Mouse (Mus musculus) natural killer cell, adult 2 months (primary cell): ENCODE results near the gene Cass4.

Experiments used
- DNase-seq, 2 experiments: peaks; one replicate each; pipeline ENCODE4 v3.0.0; 2022; ENCODE audit warnings: low spot score in 2 of 2

Gene Cass4

DNA sequence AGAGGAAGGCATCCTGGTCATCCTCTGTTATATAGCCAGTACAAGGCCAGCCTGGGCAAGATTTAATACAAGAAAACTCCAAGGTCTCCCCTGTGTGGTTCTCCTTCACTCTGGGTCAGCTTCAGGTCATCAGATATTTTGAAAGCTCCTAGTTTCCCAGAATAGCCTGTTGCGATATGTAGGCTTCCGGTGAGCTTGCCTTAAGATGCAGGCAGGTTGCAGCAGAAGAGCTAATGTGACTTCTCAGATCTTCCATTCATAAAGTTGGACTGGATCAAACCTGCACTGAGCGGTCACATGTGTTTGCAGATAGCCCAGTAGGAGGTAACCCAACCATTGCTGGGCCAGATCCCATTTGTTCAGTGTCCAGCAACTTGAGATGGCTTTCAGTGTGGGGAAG is 8.9 kb upstream of the Cass4 start:
- DNase-seq: no peak

DNA sequence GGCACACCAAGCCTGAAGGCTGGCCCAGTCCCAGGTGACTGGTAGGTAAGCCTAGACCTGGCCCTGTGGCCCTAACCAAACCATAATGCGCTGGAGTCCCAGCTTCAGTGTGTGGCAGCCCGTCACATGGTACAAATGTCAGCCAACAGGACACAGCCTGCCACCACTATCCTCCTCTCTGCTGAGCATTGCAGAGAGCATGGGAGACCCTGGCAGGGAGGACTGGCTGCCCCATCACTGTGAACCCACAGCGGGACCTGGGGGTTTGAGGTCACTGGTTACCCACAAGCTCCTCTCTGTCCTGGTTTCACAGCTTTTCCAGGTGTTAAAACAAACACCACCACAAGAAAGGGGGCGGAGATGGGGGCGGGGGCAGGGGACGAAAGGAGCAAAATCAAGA is 3.3 kb upstream of the Cass4 start:
- DNase-seq: peak; percentile 29 to 41

DNA sequence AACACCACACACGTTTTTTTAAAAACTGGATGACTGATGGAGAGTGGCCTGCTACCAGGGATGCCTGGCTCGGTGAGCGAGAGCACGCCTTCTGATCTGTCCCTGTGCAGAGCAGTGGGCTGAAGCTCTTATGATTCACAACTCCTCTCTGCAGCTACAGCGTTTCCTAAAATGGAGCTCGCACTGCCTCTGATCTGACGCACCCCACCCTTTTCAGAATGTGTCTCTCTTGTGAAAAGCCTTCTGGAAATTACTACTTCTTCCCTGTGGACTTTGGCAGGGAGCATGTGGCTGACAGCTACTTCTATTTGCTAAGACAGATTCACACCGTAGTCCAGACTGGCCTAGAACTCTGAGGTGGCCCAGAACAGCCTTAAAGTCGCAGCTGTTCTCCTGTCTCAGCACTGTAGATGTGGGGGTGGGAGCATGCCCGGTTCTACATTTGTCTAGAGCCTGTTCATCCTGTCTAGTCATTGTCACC is 1.5 kb upstream of the Cass4 start:
- no peak for DNase-seq

DNA sequence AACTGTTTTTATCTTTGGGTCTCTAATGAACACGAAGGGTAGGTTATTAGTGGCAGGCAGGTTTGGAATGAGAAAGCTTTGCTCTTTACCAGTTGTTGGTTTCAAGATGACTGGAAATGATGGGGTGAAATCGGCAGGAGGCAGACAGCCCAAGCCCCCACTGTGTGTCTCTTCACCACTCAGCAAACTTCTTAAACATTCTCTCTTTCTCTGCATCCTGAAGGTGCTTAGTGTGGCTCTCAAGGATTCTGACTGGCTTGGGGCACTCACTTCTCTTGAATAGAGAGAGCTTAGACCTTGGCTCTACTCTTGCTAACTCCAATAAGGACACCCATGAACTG is 428 bp downstream of the Cass4 start:
- no peak for DNase-seq

DNA sequence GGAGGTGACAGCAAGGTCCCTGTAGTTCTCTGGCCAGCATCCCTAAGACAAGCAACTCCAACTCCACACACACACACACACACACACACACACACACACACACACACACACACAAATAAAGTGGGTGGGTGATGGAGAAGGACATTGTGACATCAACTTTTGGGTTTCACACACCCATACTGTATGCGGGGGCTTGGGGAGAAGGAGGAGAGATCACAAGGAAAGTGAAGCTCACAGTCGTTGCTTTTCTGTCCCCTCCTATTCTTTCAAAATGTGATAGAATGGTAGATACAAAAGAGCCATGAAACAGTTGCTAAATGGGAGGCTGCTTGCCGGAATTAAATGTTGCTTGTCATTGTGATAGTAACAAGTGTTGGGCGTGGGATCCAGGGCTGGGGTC is 1.1 kb downstream of the Cass4 start:
- no peak for DNase-seq

DNA sequence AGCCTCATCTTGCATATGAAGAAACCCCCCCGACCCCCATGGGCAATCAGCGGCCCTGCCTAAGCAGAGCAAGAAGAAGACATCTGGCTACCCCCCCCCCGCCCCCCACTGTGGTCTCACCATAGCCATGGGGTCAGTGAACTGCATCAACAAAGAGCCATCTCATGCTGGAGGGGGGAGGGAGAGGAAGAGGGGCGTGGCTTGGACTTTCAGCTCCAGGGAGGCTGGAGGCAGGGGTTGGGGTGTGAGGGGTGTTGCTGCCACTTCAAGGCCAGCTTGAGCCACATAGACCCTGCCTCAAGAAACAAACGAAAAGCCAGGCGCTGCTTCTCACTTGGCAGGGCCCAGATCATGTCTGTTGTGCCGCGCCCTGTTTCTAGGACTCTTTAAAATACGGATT is 2.4 kb downstream of the Cass4 start:
- no peak for DNase-seq

DNA sequence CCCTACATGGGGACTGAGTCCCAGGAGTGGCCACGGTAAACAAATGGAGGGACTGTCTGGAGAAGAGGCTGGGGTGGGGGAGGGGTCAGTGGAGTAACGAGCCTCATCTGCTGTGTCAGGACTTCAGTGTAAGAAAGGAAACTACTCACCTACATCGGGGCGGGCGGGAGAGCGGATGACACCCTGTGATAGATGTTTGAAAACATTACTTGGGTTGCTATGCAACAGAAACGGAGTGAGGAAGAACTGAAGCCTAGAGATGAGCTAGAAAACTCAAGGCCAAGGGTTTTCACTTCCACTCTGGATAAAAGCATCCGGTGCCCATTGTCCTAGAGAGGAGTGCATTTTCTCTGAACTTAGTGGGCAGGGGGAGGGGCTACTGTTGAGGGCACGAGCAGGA is 6.3 kb downstream of the Cass4 start:
- DNase-seq: peak; percentile 28 to 61

DNA sequence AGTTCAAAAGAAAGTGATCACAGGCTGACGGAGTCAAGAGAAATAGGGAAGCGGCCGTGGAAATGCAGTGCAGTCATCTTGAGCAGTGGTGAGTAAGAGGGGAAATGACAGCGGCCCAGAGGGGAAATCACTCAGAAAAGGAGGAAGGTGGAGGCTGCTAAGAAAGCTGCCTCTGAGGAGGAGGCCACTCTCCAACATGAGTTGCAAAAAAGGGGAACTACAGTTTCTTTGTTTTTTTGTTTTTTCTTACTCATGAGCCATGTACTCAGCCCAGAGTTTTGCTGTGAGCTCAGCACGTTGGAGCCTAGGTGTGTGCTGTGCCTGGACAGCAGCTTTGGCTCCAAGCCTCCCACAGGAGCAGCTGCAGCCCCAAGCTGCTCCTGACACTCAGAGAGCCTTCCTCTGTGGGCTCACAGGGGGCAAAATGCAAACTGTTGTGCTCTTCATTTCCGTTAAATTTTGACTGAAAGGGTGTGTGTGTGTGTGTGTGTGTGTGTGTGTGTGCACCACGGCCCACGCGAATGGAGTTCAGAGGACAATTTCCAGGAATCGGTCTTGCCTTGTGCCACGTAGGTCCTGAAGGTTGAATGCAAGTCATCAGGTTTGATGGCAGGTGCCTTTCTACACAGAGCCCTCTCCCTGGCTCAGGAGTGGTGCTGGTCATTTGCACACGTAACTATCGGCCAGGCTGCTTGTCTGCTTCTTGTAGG is 7.7 kb downstream of the Cass4 start:
- DNase-seq: peak; percentile 34 to 77

DNA sequence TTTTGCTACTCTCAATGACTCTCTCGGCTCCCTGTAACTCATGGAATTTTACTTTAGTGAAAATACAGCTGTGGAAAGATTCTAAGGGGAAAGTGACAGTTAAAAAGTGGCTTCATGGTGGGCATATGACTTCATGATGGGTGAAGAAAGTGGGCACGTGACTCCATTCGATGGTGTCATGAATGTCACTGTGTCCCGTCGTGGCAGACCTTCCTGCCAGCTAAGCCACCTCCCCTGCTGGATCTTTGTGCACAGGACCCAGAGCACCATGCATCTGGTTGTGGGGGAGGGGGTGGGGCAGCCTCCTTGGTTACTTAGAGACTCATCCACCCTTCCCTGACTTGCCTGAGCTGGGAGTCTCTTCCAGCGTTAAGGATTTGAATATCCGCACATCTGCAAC is 10.6 kb downstream of the Cass4 start:
- DNase-seq: no peak

DNA sequence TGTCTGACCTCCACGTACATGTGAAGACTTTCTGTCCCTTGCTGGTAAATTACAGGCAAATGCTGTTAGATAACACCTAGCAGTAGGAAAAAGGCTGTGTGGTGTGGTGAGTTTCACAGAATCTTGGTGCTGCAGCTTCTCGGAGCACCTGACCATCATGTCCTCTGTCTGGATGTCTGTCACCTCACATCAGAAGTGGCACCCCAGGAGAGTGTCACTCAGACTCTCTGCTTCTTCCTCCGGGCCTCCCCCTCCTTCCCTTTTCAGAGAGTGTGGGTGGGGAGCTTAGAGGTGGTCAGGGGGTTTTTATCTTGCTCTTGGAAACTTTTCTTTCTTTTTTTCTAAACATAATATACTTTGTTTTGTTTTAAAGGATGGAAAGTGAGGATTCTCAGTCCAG is 11.4 kb downstream of the Cass4 start:
- DNase-seq: peak; percentile 34 to 54

DNA sequence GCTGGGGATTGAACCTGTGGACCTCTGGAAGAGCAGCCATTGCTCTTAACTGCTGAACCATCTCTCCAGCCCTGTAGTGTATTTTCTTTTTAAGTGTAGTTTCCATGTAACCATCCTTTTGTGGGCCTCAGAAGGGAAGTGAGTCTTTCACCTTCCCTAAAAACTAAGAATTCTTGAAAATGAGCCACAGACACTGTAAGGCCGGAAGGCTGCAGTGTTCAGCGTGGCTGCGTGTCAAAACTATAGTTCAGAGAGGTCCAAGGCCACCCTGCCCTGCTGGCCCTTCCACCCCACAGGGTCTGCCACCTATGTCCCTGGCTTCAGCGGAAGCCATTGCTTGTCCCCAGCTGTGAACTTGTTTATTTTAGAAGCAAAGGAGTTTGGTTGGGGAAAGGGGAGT is 12.6 kb downstream of the Cass4 start:
- no peak for DNase-seq

DNA sequence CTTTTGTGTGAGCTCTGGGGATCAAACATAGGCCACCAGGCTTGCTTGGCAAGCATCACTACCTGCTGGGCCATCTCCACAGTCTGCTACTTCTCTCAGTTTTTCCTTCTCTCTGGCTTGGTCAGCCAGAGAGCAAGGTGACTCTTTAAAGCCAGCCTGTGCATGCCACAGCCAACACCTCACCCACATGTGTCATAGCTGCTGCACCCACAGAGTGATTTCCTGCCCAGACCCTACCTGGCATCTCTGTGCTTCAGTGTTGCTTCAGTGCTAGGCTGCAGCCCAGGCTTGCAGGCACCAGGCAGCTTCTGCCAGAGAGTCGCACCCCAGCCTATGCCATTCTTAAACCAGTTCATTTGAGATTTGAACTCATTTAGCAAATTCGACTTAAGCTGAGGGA is 13.9 kb downstream of the Cass4 start:
- DNase-seq: peak; percentile 49 to 63

DNA sequence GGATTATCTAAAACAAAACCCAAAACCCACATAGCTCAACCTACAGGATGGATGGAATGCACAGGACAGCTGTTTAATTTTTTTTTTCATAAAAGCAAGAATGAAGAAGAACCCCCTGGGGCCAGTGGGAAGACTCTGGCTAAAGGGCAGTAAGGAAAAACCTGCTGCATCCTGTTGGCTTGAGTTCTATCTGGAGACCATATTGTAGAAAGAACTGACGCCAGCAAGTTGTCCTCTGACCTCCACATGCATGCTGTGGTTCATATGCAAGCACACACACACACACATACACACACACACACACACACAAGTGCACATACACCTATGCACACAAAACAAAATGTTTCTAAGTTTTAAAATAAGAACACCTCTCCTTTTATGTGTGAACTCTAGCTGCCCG is 17.1 kb downstream of the Cass4 start:
- no peak for DNase-seq

DNA sequence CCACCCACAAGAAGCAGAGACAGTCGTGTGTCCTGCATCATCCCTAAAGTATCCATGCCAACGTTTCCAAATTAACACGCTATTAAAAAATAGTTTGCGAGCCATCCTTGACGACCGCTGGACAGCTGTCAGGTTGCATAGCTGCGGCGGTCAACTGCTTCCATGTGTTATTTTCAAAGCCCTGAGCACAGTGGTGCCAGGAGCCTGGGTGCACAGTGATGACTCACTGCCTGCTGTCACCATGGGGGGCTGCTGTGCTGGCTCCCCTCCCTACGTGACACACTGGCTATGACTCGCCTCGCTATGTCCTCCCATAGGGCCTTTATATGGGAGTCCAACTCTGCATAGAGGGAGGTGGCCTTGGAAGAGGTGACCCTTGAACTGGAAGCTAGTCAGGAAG is 17.5 kb downstream of the Cass4 start:
- no peak for DNase-seq

DNA sequence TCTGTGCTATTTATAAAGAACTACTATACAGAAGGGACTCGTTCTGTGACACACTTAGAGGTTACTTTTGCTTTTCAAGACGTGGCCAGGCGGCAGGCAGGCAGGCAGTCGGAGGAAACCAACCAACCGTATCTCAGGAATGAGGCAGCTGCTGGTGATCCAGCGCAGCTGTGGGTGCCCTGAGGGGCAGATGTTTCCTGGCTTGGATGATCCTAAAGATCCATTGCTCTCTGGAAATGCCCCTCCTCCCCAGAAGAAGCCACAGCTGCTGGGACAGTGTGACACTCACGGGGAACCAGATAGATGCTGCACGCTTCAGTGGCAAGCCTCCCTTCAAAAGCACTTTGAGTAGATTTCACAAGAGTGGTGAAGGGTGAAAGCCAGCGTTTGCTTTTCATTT is 18.9 kb downstream of the Cass4 start:
- no peak for DNase-seq

DNA sequence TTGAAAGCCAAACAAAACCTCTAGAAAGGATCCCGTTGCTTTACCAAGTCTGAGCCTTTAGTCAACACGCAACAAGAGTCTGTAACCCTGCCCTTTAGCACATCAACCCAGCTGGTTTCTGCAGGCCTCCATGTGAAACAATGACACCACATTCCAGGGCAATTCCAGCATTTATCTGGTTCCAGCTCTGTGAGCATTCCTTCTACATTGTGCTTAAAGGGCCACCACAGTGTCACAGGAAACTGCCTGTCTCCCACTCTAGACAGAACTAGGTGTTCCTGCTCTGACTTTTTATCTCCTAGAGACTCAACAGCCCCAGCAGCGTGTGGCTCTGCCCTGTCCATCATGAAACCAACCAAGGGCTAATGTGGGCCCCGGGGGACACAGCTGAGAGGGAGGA is 19.7 kb downstream of the Cass4 start:
- no peak for DNase-seq

DNA sequence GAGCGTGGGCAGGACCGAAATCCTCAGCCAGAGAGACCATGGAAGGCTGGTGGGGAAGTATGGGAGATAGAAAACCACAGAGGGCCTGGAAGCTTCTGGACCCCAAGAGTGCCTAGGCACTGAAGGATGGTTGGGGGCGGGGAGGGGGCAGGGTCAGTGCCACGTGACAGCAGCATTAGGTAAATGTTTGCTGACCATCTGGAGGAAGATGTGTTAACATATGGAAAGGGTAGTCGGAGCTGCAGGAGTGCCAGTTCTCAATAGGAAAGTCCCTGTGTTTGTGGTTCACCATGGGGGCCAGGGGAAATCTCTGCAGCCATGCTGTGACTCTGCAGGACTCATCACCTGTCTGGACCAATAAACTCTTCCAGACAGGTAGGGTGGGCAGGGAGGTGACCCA is 20.3 kb downstream of the Cass4 start:
- no peak for DNase-seq

DNA sequence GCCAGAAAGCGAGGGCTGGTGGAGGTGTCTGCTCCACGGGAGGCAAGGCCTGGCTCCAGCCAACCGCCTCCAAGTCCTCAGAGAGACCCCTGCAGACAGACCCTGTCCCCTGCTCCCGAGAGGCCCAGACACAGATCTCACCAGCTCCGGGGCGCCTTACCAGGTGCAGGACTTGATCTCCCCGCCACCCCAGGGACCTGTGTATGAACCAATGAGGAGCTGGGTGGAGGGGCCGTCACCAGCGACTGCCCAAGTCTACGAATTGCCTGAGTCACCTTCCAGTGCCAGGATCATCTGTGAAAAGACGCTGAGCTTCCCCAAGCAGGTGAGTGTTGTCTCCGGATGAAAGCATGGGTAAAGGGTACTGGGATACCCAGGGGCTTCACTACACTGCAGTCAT is 22.6 kb downstream of the Cass4 start:
- DNase-seq: no peak

DNA sequence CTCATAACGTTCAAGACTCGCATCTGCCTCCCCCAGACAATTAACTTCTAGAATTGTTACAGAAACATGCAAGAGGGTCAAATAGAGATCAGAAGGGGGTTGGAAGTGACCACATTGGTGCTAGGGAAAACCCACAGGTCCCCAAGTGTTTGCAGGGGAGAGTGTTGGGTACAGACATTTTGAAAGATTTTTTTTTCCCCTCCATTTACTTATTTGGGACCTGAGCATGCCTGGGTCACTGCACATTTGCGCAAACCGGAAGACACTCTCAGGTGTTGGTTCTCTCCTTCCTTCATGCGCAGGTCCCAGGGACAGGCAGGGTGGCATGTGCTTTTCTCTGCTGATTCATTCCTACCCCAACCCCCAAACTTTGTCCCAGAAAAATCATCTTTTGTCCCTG is 23.3 kb downstream of the Cass4 start:
- no peak for DNase-seq

DNA sequence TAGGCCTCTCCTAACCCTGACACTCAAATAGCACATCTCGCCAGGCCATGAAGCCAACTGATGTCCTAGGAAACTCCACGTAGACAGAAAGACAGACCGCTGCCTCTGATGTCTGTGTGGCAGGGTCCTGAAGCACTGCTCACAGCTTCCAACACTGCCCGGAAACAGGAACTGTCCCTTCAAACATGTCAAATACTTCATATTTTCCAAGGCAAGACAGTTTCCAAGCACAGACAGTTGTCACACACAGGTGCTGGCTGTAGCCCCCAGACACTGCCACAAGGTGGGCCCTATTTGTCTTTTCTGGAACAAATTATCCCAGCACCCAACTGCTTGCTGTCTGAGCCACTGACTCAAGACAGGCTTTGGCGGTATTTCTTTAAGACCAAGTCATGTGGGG is 24.6 kb downstream of the Cass4 start:
- DNase-seq: no peak

DNA sequence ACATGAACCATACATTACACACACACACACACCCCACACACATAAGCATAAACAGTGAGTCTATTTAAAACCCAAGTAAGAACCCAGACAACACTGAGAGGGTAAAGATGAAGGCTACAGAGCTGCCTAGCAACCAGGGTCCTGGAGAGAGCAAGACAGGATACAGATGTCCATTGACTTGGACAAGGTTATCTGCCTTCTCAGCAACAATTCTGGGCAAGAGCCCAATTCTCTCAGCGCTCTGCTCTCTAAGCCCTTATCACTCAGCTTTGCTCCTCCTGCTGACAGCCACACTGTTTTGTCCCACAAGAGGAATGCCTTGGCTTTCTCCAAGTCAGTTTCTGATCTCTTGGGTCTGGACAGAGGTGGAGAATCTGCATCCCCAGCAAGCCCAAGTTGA is 37.0 kb downstream of the Cass4 start:
- no peak for DNase-seq

DNA sequence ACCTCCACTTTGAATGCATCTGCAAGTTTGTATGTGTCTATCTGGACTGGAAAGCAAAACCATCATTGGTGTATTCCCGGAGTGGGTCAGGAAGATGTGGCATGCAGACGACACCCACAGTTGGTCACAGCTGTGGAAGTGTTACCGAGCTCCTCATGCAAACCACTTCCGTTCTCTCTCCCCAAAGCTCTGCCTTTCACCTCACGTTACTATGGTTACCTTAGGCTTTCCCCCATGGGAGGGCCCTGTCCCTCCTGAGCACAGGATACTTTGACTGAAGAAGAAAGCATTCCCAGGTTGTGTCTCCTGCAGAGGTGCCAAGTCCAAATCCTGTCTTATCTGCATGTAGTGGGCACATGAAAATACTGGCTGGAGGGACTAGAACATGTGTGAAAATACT is 40.2 kb downstream of the Cass4 start:
- DNase-seq: peak; percentile 68 to 77

DNA sequence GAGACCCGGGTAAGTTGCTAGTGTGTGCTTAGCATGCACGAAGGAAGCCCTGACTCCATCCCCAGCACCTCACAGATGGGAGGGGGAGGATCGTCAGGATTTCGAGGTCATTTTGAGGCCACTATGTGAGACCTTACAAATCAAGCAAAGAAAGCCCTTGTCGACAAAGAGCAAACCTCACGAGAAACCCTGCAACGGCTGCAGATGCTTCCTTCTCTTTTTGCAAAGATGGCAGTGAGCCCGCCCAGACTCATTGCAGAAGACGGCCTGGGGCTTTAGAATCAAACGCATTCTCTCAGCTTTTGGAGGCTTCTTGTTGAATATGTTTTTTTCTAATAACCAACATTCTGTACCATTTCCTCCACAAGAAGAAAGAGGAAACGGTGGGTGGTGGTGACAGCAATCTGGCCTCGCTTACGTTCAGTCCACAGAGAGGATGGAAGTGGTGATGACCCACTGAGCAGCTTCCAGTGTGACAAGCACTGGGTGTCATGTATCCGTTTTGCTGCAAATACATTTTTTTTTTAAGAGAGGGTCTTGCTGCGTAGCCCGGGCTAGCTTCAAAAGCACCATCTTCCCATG is 43.9 kb downstream of the Cass4 start:
- DNase-seq: peak; percentile 52 to 57
